Mouse (Mus musculus): ENCODE results near the gene Ccdc153. TPM values are rescaled to one million over a fixed set of nuclear protein-coding genes. Genes with fewer than 3 reads are reported as not detected.
A peak's percentile ranks its signal among the peaks of the same experiment; 100 is the strongest.

The Ccdc153 gene
- polyA plus RNA-seq, 1 experiment: 0.61 TPM

DNA sequence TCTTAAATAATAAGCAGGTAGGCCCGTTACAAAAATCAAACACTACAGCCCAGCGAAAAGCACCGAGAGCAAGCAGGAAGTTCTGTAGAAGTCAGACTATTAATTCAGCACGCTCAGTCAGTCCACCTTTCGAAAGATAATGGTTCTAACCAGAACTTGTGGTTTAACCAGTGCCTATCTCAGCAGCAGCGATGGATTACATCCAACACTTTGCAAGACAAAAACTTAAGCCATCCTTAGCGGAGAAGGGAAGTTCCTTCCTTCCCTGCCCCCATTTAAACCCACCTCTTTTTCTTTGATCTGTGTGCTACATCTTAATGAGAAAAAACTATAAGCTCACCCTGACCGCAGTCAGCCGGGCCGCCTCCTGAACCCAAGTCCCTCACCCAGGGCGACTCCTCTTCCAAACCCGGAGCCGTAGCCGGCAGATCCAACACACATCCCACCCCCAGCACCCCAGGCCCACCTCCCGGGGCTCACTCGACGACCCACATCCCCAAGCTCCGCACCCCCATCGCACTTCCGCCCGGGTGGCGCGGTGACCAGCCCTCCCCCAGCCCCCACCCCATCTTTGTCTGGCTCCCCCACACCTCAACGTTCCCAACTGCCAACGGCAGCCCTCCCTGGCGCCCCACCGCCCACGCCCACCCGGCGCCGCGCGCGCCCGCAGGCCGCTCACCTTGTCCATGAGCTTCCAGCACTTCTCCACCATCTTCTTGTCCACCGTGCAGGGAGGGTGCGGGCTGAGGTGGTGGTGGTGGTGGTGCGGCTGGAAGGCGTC, 7.3 kb upstream of the Ccdc153 start:
- no peak for TF ChIP-seq POLR2A (IDR thresholded peaks at IDR 0.05; ENCODE audit: control insufficient read depth, low read depth, low read length)
- H3K27ac ChIP-seq (ENCODE audit: control insufficient read depth, insufficient read depth, low read depth, low read length): peak overlapping the region; percentile 97
- peak overlapping the region; percentile 94 for H3K4me3 ChIP-seq (ENCODE audit: control insufficient read depth, low read depth, low read length)
- H3K4me1 ChIP-seq (ENCODE audit: control insufficient read depth, insufficient read depth, low read length): peaks cover 5% of the 10 kb centered on the region
- no peaks in the 10 kb centered on the region for H3K27me3 ChIP-seq (ENCODE audit: control insufficient read depth, insufficient read depth, low read length)
- peaks cover 1% of the 10 kb centered on the region; the same call in 1 of the 2 replicates for H3K36me3 ChIP-seq (ENCODE audit: control insufficient read depth, insufficient read depth, low read length)

DNA sequence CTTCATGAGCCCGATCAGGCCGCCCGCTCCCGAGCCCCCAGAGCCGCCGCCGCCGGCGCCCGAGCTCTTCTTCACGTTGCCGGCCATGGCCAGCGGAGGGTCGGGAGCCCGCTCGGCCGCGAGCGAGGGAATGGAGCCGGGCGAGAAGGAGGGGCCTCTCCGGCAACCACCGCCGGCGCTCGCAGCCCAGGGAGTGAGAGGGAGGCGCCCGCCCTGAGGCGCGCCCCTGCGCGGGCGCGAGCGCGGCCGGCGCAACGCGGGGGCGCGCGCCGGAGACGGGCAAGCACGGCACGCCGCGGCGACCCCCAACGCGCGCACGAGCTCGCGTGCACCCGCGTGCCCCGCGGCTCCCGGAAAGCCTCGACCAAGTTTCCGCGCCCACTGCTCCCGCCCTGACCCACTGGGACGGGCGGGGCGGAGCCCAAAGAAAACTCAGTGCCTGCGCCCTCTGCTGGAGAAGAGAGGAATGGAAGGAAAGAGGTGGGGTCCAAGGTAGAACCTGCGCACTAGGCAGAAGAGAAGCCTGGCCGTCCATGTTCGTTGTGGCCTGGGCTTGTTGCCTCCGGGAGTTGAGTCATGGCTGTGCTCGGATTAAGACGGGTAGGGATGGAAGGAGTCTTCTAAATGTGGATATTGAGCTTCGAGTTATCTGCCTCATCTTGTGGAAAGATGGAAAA, 6.5 kb upstream of the Ccdc153 start, which contains the start of gene Cbl:
Cbl (minus strand) TSS at position 248 of the 677 bp plus-strand sequence.
- Histone ChIP-seq H3K4me1 (ENCODE audit: control insufficient read depth, insufficient read depth, low read length) (peaks cover 10% of the 10 kb centered on the region), H3K36me3 (ENCODE audit: control insufficient read depth, insufficient read depth, low read length) (peaks cover 1% of the 10 kb centered on the region; the same call in 1 of the 2 replicates), H3K27me3 (ENCODE audit: control insufficient read depth, insufficient read depth, low read length) (no peaks in the 10 kb centered on the region), H3K27ac (ENCODE audit: control insufficient read depth, insufficient read depth, low read depth, low read length) (peak within 1 kb of the TSS; percentile 97), H3K4me3 (ENCODE audit: control insufficient read depth, low read depth, low read length) (peak within 1 kb of the TSS; percentile 94)
- peak; percentile 96 for TF ChIP-seq CTCF (IDR thresholded peaks at IDR 0.05; ENCODE audit: control insufficient read depth, insufficient read depth, insufficient replicate concordance, low read depth, low read length)
- TF ChIP-seq POLR2A (IDR thresholded peaks at IDR 0.05; ENCODE audit: control insufficient read depth, low read depth, low read length): peak; percentile 55

DNA sequence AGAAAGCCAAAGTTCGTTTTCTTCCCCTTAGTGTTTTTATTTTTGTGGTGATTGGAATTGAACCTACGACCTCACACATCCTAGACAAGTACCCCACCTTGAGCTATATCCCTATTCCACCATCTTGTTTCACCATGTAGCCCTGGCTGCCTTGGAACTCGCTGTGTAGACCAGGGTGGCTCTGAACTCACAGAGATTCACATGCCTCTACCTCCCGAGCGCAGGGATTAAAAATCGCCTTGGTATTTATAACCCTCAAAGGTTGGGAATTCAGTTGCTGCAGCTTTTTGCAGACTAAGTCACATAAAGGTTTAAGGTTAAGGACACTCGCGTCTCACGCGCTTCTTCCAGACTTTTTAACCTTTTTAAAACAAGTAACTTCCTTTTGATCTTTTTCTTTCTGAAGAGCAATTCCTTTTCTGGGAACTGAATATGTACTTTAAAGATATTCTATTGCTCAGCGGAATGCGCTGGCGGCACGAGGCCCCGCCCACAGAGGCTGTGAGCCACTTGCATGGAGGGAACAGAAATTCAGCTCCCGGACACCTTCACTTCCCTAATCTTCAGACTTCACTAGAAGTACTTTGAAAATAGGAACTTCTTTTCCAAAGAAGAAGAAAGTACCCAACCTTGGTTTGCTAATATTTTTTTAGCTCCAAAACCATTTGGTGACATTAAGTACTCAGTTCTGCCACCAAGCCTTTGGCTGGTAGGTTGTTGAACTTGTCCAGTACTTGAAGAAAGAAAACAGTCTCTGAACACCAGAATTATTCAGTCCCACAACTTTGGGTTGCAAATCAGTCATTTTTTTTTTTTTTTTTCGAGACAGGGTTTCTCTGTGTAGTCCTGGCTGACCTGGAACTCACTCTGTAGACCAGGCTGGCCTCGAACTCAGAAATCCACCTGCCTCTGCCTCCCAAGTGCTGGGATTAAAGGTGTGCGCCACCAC, 5.7 kb upstream of the Ccdc153 start:
- Histone ChIP-seq H3K27ac (ENCODE audit: control insufficient read depth, insufficient read depth, low read depth, low read length) (peak overlapping the region; percentile 93), H3K4me1 (ENCODE audit: control insufficient read depth, insufficient read depth, low read length) (peaks cover 10% of the 10 kb centered on the region), H3K36me3 (ENCODE audit: control insufficient read depth, insufficient read depth, low read length) (peaks cover 1% of the 10 kb centered on the region; the same call in 1 of the 2 replicates), H3K27me3 (ENCODE audit: control insufficient read depth, insufficient read depth, low read length) (no peaks in the 10 kb centered on the region), H3K4me3 (ENCODE audit: control insufficient read depth, low read depth, low read length) (peak overlapping the region; percentile 94)
- TF ChIP-seq POLR2A (IDR thresholded peaks at IDR 0.05; ENCODE audit: control insufficient read depth, low read depth, low read length) (no peak), CTCF (IDR thresholded peaks at IDR 0.05; ENCODE audit: control insufficient read depth, insufficient read depth, insufficient replicate concordance, low read depth, low read length) (no peak)

DNA sequence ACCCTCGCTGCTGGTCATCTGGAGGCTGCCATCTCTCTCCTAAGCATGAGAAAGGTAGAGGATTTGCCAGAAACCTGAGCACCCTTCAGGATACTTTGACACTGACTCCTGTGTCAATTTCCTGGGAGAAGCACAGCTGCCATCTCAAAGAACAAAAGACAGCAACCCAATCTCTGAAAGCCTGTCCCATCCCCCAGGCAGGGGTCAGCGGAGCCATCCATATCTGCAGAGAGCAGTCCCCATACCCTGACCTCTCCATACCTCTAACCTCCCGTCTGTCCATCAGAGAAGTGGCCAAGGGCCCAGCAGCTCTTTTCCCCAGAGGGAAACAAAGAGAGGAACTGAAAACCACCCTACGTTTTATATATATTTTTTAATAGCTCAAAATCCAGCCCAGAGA, 3.9 kb upstream of the Ccdc153 start:
- Histone ChIP-seq H3K4me3 (ENCODE audit: control insufficient read depth, low read depth, low read length) (no peak overlapping the region), H3K27me3 (ENCODE audit: control insufficient read depth, insufficient read depth, low read length) (no peaks in the 10 kb centered on the region), H3K36me3 (ENCODE audit: control insufficient read depth, insufficient read depth, low read length) (peaks cover 1% of the 10 kb centered on the region; the same call in 1 of the 2 replicates), H3K4me1 (ENCODE audit: control insufficient read depth, insufficient read depth, low read length) (peaks cover 10% of the 10 kb centered on the region), H3K27ac (ENCODE audit: control insufficient read depth, insufficient read depth, low read depth, low read length) (no peak overlapping the region)
- no peak for TF ChIP-seq CTCF (IDR thresholded peaks at IDR 0.05; ENCODE audit: control insufficient read depth, insufficient read depth, insufficient replicate concordance, low read depth, low read length)
- no peak for TF ChIP-seq POLR2A (IDR thresholded peaks at IDR 0.05; ENCODE audit: control insufficient read depth, low read depth, low read length)

DNA sequence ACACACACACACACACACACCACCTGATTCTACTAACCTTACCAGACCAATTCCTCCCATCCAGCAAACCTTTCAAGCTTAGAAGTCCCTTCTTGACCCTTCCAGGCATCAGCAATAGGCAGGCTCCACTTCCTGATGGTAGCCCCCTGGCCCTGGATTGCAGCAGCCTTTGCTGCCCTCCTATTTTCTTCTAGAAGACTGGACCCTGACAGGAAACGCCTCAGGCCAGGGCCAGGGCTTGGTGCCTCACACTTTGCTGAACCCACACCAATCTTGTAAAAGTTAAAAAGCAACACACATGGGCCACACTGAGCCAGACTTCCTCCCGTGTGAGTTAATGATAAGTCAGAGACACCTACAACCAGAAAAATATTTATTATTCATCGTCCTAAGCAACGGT, 3.3 kb upstream of the Ccdc153 start:
- Histone ChIP-seq H3K4me1 (ENCODE audit: control insufficient read depth, insufficient read depth, low read length) (peaks cover 7% of the 10 kb centered on the region), H3K36me3 (ENCODE audit: control insufficient read depth, insufficient read depth, low read length) (peaks cover 1% of the 10 kb centered on the region; the same call in 1 of the 2 replicates), H3K27me3 (ENCODE audit: control insufficient read depth, insufficient read depth, low read length) (no peaks in the 10 kb centered on the region), H3K27ac (ENCODE audit: control insufficient read depth, insufficient read depth, low read depth, low read length) (no peak overlapping the region), H3K4me3 (ENCODE audit: control insufficient read depth, low read depth, low read length) (no peak overlapping the region)
- TF ChIP-seq POLR2A (IDR thresholded peaks at IDR 0.05; ENCODE audit: control insufficient read depth, low read depth, low read length): no peak
- TF ChIP-seq CTCF (IDR thresholded peaks at IDR 0.05; ENCODE audit: control insufficient read depth, insufficient read depth, insufficient replicate concordance, low read depth, low read length): no peak

DNA sequence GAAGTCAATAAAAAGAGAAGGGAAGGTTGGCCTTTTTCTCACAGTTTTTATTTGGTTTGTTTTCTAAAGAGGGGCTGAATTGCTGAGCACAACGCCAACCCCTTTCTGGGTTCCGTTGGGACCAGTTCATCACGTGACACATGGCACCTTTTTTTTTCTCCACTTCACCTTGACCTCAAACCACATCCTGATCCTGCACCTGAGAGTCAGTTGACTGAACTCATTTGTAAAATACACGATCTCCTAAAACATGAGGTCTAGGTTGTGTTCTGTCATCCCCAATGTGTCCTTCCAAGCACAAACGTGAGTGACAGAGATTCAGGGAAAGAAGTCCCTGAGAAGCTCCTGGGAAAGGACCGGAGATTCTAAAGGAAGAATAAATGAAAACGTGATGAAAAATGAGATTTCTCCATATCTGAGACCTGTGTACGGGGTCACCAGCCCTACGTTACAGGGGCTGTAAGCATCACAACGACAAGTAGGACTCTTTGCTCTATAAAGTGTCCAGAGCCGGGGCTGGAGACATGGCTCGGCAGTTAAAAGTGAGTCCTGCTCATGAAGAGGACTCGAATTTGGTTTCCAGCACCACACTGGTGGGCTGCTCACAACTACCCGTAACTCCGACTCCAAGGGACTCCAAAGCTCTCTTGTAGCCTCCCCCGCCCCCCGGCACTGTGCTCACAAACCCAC, 1.8 kb upstream of the Ccdc153 start:
- Histone ChIP-seq H3K36me3 (ENCODE audit: control insufficient read depth, insufficient read depth, low read length) (peaks cover 1% of the 10 kb centered on the region; the same call in 1 of the 2 replicates), H3K27ac (ENCODE audit: control insufficient read depth, insufficient read depth, low read depth, low read length) (peak overlapping the region; percentile 80), H3K27me3 (ENCODE audit: control insufficient read depth, insufficient read depth, low read length) (no peaks in the 10 kb centered on the region), H3K4me1 (ENCODE audit: control insufficient read depth, insufficient read depth, low read length) (peaks cover 7% of the 10 kb centered on the region), H3K4me3 (ENCODE audit: control insufficient read depth, low read depth, low read length) (peak overlapping the region; percentile 61)
- TF ChIP-seq CTCF (IDR thresholded peaks at IDR 0.05; ENCODE audit: control insufficient read depth, insufficient read depth, insufficient replicate concordance, low read depth, low read length): no peak
- no peak for TF ChIP-seq POLR2A (IDR thresholded peaks at IDR 0.05; ENCODE audit: control insufficient read depth, low read depth, low read length)
